Mouse (Mus musculus) layer of hippocampus, adult 9-11 months (tissue): ENCODE results near the gene Khdc4.
"Not testable (repeated sequence)": the region's sequence is repeated elsewhere in the genome, so short reads cannot be mapped to it uniquely, and the experiment has no call there.

Experiments
- DNase-seq: peaks from one replicate; pipeline ENCODE4 v3.0.0; 2022

Gene Khdc4

DNA sequence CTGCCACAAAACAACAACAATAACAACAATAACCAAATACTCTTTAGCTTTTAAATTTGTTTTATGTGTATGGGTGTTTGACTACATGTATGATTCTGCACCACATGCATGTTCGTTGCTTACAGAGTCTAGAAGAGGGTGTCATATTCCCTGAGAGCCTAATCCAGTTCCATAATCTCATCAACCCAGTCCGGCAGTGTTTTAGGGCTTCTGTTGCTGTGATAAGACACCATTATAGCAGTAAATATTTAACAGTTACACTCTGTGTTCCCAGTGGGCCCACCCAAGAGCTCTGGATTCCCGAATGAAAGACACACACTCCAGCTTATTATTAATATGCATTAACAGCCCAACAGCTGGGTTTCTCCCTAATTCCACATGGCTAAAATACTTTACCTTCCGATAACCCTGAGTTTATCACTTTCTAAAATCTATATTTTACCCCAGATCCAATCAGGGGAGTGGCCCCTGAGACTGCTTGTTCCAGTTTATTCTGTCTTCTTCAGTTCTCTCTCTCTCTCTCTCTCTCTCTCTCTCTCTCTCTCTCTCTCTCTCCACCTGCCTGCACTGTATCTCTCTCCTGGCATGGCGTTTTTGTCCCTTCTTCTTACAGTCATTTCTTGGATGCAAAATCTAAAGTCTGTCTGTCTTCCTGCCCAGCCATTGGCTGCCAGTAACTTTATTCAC lies 27.0 kb upstream of the Khdc4 start:
- no peak for DNase-seq

DNA sequence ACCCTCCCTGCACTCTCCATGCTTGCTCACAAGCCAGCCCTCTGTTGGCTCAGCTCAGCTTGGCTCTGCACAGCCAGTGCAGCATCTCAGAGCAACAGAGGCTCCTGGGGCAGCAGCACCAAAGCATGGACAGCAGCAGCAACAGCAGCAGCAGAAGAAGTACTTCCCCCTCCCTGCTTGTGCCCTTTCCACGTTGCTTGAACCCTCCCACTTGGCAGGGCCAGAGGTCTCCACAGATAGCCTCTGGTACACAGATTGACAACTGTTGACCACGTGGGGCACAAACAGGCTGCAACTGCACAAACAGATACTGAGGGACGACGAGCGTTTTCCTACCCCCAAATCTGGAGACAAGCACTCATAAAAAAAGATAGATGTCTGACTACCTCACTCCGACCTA lies 25.8 kb upstream of the Khdc4 start:
- DNase-seq: no peak

DNA sequence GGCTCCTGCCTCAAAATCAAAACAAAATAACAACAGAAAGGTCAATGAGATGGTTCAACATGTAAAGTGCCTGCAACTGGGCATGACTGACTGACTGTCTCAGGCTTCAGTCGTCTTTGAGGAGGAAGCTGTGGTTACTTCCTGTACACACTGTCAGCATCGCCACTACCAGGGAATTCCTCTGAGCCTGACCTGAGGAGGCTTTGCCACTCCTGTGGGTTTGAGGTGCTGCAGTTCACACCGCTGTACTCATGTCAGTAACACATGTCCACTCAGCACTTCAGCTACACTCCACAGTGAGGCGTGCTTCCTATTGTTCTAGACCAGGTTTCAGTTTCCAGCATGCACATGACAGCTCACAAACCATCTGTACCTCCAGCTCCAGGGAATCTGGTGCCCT lies 21.5 kb upstream of the Khdc4 start:
- no peak for DNase-seq

DNA sequence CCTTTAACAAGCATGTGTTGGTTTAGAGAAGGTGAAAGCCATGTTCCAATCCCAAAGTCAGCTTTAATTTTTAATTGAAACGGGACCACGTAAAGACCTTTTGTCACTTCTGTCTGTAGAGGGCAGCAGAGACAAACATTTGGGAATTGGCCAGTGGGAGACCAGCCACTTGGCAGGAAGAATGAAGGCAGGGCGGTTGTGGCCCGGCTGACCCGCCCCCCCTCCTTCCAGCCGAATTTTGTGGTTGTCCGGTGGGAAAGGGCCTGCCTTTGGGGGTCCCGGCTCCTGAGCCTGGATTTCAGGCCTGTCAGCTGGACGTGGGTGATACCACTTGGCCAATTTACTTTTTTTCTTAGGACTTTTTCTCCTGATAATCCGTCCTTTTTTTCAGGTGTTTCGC lies 8.2 kb upstream of the Khdc4 start:
- no peak for DNase-seq

DNA sequence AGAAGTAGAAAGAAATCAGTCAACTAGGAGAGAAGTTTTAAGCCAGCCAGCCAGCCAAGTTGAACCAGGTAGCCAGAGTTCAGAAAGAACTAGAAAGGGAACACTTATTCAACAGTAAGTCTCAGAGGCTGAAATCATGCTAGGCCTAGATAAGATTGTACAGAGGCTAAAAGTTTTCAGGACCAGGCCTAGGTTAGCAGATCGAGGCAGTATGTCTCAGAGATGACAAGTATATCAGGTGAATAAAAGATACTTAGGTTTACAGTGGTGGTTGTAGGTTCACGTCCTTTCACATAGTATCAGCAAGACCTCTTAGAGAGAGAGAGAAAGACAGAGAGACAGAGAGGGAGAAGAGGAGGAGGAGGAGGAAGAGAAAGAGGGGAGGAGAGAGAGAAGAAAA lies 1.8 kb upstream of the Khdc4 start:
- DNase-seq: no peak

DNA sequence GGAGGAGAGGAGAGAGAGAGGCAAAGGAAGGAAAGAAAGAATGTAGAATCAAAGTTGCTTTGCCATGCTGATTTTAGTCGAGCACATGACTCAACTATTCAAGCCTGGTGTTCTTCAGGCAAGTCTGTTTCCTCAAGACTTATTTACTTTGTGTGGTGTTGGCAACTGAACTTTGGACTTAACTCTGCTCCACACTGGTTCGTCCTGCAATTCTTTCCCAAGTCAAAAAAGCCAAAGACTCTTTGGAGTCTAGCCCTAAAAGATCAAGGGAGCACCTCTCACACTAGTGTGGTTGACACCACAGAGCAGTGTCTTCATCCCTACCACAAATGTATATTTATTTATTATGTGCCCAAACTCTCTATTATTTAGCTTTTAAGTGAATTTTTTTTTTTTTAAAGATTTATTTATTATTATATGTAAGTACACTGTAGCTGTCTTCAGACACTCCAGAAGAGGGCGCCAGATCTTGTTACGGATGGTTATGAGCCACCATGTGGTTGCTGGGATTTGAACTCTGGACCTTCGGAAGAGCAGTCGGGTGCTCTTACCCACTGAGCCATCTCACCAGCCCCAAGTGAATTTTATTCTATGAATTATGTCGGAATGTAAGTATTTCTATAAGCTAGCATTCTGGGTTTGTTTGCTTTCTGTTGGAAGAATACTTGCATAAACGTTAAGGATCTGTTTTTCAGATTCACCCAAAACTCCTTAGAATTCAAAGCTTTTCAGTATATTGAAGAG lies 1.2 kb upstream of the Khdc4 start:
- DNase-seq: no peak

DNA sequence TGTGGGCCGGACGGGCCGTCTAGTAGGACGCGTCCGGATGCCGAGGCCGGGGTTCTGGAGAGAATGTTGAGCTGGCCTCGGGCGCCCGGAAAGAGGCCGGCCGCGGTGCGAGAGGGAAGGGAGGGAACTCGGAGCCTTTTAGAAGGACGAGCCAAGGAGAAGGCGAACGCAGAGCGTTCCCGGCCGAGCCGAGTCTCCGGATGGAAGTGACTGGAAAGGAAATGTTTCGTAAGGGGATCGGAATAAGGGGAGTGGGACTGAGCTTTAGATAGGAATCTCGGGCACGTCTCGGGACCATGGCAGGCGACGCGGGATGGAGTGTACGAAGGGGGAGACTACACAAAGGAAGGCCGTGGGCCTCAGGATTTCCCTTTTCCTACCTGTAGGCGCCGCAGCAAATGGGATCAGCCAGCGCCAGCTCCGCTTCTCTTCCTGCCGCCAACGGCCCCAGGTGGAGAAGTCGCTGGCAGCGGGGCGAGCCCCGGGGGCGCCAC lies 402 bp downstream of the Khdc4 start:
- peak; percentile 22 for DNase-seq

DNA sequence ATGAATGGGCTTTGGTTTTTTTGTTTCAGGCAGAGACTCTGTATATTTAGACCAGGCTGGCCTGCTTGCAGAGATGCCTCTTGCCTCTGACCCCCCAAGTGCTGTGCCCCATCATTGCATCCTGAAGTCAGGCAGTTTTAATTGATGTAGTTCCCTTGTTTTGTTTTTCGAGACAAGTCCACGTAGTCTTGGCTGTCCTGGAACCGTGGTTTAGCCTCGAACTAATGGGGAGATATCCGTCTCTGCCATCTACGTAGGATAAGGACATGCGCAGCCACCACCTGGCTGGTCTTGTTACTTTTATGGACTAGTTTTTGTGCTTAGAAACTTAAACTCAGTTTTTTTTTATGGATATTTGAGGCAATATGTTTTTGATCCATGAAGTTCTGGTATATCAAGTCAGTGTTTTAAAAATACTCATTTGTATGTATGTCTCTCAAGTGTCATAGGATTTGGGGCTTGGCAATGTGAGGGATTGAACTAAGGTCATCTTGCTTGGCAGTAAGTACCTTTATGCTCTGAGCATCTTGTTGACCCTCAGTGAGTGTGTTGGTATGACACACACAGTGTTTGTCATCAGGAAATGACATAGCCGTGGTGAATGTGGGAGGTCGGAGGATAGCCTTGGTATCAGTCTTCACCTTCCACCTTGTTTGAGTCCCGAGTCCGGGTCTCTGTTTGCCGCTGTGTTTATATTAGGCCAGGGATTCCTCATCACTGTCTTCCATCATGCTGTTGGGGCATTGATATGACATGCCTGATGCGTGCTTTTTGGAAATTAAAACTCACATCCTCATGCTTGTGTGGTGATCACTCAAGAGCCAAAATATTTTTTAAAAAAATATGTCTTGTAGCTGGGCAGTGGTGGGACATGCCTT lies 1.4 kb downstream of the Khdc4 start:
- no peak for DNase-seq

DNA sequence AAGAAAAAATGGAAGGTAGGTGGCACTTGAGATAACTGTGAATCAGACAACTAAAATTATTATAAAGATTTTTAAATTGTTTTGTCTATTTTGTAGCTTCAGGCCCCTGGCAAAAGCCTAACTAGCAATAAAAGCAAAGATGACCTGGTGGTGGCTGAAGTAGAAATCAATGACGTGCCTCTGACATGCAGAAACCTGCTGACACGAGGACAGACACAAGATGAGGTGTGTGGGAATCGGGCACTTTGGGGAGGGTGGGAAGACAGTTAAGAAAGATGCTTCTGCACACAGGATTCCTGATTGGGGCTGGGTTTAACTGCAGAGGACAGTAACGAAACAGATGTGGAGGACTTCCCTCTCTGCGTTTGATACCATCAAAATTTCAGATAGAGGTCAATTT lies 3.5 kb downstream of the Khdc4 start:
- no peak for DNase-seq

DNA sequence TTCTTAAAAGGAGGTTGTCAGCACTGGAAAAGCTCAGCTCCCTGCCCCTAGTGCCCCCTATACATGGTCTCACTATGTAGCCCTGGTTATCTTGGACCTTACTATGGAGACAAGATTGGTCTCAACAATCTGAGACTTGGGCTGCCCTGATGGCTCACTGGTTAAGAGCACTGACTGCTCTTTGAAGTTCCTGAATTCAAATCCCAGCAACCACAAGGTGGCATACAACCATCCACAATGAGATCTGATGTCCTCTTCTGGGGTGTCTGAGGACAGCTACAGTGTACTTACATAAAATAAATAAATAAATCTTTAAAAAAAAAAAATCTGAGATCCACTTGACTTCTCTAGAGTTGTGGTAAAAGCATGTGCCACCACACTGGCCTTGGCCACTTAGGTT lies 9.9 kb downstream of the Khdc4 start:
- no peak for DNase-seq

DNA sequence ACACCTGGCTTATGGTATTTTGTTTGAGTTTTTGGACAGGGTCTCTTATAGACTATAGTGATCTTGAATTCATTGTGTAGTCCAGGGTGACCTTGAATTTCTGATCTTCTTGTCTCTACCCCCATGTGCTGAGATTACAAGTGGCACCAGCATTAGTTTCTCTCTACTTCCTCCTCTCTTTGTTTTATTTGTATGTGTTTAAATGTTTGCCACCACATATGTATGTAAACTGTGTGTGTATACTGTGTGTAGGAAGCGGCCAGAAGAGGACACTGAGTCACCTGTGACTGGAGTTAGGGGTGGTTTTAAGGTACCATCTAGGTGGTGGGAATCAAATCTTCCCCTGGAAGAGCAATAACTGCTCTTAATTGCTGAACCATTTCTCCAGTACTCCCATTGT lies 12.4 kb downstream of the Khdc4 start:
- no peak for DNase-seq

DNA sequence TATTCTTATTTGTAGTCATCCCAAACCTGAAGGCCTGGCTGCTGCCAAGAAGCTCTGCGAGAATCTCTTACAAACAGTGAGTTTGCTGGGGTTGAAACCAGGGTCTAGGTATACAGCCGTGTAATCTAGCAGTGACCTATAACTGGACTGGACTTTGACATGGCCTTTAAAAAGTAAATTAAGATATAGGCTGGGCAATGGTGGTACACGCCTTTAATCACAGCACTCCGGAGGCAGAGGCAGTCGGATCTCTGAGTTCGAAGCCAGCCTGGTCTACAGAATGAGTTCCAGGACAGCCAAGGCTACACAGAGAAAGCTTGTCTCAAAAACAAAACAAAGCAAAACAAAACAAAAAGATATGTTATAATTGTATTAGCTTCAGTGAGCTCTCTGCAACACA lies 13.2 kb downstream of the Khdc4 start:
- no peak for DNase-seq

DNA sequence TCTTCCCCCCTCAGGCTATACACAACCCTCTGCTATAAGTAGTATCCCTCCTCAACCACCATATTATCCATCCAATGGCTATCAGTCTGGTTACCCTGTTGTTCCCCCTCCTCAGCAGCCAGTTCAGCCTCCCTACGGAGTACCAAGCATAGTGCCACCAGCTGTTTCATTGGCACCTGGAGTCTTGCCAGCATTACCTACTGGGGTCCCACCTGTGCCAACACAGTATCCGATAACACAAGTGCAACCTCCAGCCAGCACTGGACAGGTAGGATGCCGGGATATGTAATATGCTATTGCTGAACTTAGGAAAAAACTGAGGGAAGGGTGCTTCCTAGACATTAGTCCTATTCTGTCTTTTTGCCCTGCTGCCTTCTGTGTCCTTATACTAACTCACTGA lies 14.6 kb downstream of the Khdc4 start:
- DNase-seq: no peak

DNA sequence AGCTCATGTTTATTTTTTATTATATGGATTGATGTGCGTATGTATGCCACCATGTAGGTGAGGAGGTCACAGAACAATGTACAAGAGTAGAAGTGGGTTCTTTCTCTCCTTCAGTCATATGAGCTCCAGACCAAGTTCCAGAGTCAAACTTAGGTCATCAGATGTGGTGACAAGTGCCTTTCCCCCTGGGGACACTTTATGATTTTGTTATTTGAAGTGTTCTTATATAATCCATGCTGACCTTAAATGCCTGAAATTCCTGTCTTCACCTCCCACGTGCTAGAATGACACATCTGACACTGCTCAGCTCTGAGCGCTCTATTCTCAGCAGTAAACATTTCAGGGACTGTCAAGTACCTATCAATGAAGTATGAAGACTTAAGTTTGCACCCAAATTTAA lies 15.6 kb downstream of the Khdc4 start:
- no peak for DNase-seq

DNA sequence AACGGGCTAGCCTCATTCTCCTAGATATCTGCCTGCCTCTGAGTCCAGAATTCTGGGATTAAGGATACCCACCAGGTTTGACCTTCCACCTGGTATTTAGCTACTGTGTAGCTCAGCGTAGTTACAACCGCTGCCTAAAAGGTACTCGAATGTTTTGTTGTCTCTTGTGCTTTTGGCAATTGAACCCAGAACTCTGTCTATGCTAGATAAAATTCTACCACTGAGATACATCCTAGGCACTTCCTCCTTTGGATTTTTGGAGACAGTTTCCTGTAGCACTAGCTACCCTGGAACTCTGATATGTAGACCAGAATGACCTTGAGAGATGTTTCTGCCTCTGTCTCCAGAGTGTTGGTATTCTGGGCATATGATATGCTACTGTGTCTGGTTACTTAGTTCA lies 28.1 kb downstream of the Khdc4 start:
- no peak for DNase-seq

DNA sequence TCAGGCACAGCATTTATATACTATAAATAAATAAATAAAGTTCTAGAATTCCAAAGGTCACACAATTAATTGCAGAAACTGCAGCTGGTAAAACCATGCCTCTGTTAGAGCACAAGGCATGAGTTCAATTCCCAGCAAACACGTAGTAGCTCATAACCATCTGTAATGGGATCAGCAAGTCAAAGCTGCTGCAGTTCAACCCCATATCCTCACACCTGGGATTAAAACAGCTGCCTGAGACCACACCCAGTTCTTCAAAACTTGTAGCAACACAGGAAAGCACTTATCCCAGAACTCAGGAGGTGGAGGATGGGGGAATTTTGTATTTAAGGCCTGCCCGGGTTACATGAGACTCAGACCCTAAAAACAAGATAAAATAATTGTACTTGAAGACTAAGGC lies 29.1 kb downstream of the Khdc4 start:
- DNase-seq: no peak

DNA sequence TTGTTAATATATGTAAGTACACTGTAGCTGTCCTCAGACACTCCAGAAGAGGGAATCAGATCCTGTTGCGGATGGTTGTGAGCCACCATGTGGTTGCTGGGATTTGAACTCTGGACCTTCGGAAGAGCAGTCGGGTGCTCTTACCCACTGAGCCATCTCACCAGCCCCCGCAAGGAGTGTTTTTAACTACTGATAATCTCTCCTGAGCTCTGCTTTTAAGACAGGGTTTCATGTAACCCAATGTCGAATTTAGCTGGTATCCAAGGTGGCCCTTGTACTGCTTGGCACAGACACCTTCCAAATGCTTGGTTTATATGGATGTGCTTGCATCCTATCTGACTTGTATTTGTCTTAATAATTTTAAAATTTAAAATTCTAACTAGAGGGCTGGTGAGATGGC lies 30.1 kb downstream of the Khdc4 start:
- DNase-seq: not testable (repeated sequence)

DNA sequence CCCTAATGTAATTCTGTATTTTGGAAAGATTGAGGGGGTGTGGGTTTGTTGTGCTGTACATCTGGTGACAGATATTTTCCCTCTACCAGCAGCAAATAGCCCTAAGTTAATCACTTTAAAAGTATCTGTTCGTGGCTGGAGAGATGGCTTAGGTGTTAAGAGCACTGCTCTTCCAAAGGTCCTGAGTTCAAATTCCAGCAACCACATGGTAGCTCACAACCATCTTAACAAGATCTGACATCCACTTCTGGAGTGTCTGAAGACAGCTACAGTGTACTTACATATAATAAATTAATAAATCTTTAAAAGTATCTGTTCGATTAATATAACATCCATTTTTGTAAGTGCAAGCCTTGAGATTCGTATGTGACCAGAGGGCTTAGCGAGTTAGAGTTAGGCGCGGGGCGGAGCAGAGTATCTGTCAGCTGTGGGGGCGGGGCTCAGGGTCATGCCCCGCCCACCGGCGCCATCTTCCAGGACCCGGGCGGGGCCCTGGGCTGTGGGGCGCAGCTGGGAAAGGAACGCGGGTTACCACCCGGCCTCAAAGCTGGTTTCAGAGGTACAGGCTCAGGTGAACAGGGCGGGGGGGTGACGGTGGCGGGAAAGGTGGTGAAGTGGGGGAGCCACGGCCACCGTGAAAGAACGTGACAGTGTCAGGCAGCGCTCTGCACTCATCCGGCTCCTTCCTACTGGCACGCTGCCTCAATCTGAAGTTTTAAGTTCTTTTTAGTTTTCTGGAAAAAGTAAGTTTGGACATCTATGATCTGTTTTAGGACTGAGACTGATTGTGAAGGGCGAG lies 31.0 kb downstream of the Khdc4 start, which contains the start of gene Rit1:
Rit1 (plus strand) TSS at position 440 of the 799 bp plus-strand sequence.
- DNase-seq: peak; percentile 83

DNA sequence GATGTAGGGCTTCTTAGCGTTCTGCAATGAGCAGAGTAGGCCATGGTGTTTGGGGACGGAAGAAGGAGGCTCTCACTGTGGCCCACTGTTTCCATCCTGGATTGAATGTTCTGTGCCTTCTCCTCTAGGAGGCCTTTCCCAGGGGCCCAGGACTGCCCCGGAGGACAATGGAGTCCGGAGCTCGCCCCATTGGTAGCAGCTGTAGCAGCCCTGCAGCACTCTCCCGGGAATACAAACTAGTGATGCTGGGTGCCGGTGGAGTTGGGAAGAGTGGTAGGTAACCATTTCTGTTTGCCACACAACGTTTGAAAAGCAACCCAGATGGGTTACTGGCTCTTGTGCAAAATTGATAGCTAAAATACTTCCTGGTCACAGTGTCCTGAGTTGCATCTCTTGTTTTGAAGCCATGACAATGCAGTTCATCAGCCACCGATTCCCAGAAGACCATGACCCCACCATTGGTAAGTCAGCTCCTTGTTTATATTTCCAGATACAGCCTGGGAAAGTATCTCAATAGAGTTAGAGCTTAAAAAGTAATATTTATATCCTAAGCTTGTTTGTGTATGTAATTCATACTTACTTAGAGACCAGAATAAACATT lies 31.7 kb downstream of the Khdc4 start:
- peak; percentile 13 for DNase-seq

DNA sequence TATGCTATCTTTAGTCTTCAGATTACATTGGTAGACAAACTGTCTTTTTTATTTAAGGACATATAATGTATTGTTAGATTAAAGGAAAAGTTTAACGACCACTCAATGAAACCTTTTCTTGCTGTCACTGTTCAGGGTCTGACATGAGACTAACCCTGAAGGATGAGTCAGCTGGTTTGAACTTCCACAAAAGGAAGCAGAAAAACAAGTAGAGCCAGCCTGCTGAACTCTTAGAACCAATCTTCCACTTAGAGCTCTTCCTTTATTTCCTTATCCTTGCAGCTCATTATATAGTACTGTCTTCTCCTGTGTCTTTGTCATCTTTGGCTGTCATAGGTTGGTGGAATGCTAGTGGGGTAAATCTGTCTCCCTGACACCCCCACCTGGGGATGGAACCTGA lies 32.2 kb downstream of the Khdc4 start:
- no peak for DNase-seq

DNA sequence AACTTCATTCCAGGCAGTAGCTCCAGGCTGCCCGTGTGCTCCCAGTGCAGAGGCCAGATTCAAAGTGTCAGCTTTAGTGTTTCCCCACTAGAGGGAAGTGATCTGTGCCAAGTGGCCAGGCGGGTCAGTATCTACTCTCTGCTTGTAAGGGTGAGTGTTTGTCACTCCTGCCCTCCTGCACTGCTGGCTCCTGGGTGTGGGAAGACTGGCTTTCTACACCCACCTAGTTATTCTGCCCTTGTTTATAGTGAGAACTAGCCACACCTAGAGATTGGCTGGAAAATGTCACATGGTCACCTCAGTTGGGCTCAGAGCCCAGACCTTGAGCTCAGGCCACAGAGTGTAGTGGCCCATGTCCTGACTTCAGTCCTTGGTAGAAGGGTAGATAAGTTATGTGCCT lies 33.5 kb downstream of the Khdc4 start:
- DNase-seq: no peak

DNA sequence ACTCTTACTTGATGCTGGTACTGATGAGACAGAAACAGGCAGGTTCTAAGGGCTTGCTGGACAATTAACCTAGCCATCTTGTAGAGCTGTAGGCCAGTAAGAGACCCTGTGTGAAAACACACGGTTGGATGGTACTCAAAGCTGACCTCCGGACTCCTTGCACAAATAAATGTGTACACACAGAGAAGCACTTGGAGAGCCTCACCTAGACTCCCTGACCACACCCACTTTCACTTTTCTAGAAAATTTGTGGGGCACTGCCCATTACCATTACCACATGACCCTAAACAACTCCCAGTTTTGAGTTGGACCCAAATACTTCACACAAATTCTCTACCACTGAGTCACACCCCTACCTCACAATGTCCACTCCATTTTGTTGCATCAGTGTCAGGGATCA lies 51.0 kb downstream of the Khdc4 start:
- DNase-seq: no peak
